Mouse (Mus musculus) embryonic facial prominence, embryonic 10.5 days (tissue): Measurements from ENCODE around the gene Smyd1. TPM values are rescaled to one million over a fixed set of nuclear protein-coding genes. Genes with fewer than 3 reads are reported as not detected.

ENCODE experiments used
- DNase-seq: peaks from one replicate; pipeline ENCODE4 v3.0.0-alpha.2; 2017; ENCODE audit warnings: low spot score
- H3K27ac ChIP-seq: fragments of 300-500 bp; sonication (generic); replicated peaks from 2 replicates; pipeline ENCODE4 v1.5.1; 2016; ENCODE audit warnings: mild to moderate bottlenecking
- H3K27me3 ChIP-seq: fragments of 300-500 bp; sonication (generic); replicated peaks from 2 replicates; pipeline ENCODE4 v1.6.1; 2016; ENCODE audit warnings: low read depth, mild to moderate bottlenecking; ENCODE audit not compliant: poor library complexity, severe bottlenecking
- H3K36me3 ChIP-seq: fragments of 300-500 bp; sonication (generic); replicated peaks from 2 replicates; pipeline ENCODE4 v1.6.1; 2016; ENCODE audit warnings: mild to moderate bottlenecking, moderate library complexity
- H3K4me1 ChIP-seq: fragments of 300-500 bp; sonication (generic); 2 replicates; pipeline ENCODE4 v1.6.1; 2016
- H3K4me3 ChIP-seq: fragments of 300-500 bp; sonication (generic); 2 replicates; pipeline ENCODE4 v1.5.1; 2016; ENCODE audit warnings: mild to moderate bottlenecking, moderate library complexity
- H3K9me3 ChIP-seq: fragments of 300-500 bp; sonication (generic); 2 replicates; pipeline ENCODE4 v1.6.1; 2016; ENCODE audit warnings: mild to moderate bottlenecking
- WGBS: fragments of 180-500 bp; shearing (Covaris S2); methylation state at CpG from one replicate; pipeline ENCODE4 v1.1.7; 2016; 5-methylcytosine and 5-hydroxymethylcytosine counted together
- polyA plus RNA-seq: library from polyadenylated mRNA; unstranded; fragments of >200 nt; fragmentation: Nextera tagmentation; extraction: Ambion mirVana; gene quantifications from 2 replicates; pipeline ENCODE4 v1.2.1, GENCODE M21; 2016

Smyd1 gene
- polyA plus RNA-seq, 1 experiment from 2014 or later = 0.25 TPM

- H3K9me3 ChIP-seq = no peaks in the 10 kb centered on the region
- no peaks in the 10 kb centered on the region; the same call in 1 of the 2 replicates for H3K4me1 ChIP-seq
- H3K27ac ChIP-seq = no peak overlapping the region
- no peak overlapping the region for H3K4me3 ChIP-seq
- no peaks in the 10 kb centered on the region for H3K27me3 ChIP-seq
- no peaks in the 10 kb centered on the region for H3K36me3 ChIP-seq
- no peak for DNase-seq
- WGBS = 93% methylated on average over 3 of the region's 3 CpGs
These were observed 109.6 kb downstream of the Smyd1 start for GRCm38 (mm10) chr6:71212471-71212870.

- Histone ChIP-seq H3K27me3 (no peaks in the 10 kb centered on the region), H3K4me3 (no peak overlapping the region), H3K27ac (no peak overlapping the region), H3K4me1 (no peaks in the 10 kb centered on the region; the same call in 1 of the 2 replicates), H3K9me3 (no peaks in the 10 kb centered on the region), H3K36me3 (no peaks in the 10 kb centered on the region)
- no peak for DNase-seq
- WGBS = 71% methylated on average over 7 of the region's 7 CpGs
These were observed 110.1 kb downstream of the Smyd1 start for GRCm38 (mm10) chr6:71211917-71212316.

- no peaks in the 10 kb centered on the region for H3K36me3 ChIP-seq
- no peak overlapping the region for H3K27ac ChIP-seq
- no peaks in the 10 kb centered on the region for H3K9me3 ChIP-seq
- DNase-seq = no peak
- H3K4me3 ChIP-seq = no peak overlapping the region
- 83% methylated on average over 2 of the region's 2 CpGs for WGBS
- no peaks in the 10 kb centered on the region; the same call in 1 of the 2 replicates for H3K4me1 ChIP-seq
- H3K27me3 ChIP-seq = no peaks in the 10 kb centered on the region
These were observed 113.3 kb downstream of the Smyd1 start for GRCm38 (mm10) chr6:71208691-71209090.

GRCm38 (mm10) chr6:71204166-71204565, 117.9 kb downstream of the Smyd1 start:
- 94% methylated on average over 8 of the region's 8 CpGs for WGBS
- H3K27ac ChIP-seq = no peak overlapping the region

GRCm38 (mm10) chr6:71203674-71204073, 118.4 kb downstream of the Smyd1 start:
- DNase-seq = no peak
- 75% methylated on average over 5 of the region's 5 CpGs for WGBS

More at GRCm38 (mm10) chr6:71204166-71204565, 117.9 kb downstream of the Smyd1 start:
- no peaks in the 10 kb centered on the region for H3K27me3 ChIP-seq
- no peak for DNase-seq
- no peaks in the 10 kb centered on the region for H3K9me3 ChIP-seq
- no peaks in the 10 kb centered on the region for H3K36me3 ChIP-seq
- 0 out of 2 replicates have a peak, but pooled peaks cover 5% of the 10 kb centered on the region for H3K4me1 ChIP-seq
- no peak overlapping the region for H3K4me3 ChIP-seq

GRCm38 (mm10) chr6:71201925-71202324, 120.1 kb downstream of the Smyd1 start:
- Histone ChIP-seq H3K27me3 (no peaks in the 10 kb centered on the region), H3K36me3 (no peaks in the 10 kb centered on the region), H3K4me1 (0 out of 2 replicates have a peak, but pooled peaks cover 5% of the 10 kb centered on the region), H3K4me3 (no peak overlapping the region), H3K27ac (no peak overlapping the region), H3K9me3 (no peaks in the 10 kb centered on the region)
- 63% methylated on average over 5 of the region's 5 CpGs for WGBS
- DNase-seq = no peak

More at GRCm38 (mm10) chr6:71203674-71204073, 118.4 kb downstream of the Smyd1 start:
- Histone ChIP-seq H3K9me3 (no peaks in the 10 kb centered on the region), H3K4me1 (0 out of 2 replicates have a peak, but pooled peaks cover 5% of the 10 kb centered on the region), H3K27ac (no peak overlapping the region), H3K27me3 (no peaks in the 10 kb centered on the region), H3K4me3 (no peak overlapping the region), H3K36me3 (no peaks in the 10 kb centered on the region)

GRCm38 (mm10) chr6:71199612-71200011, 122.4 kb downstream of the Smyd1 start, which contains the start of gene Fabp1:
Gene Fabp1, plus strand, starts transcription at chr6:71199827.
- 89% methylated on average over 4 of the region's 4 CpGs for WGBS
- Histone ChIP-seq H3K9me3 (no peaks in the 10 kb centered on the region), H3K4me1 (0 out of 2 replicates have a peak, but pooled peaks cover 5% of the 10 kb centered on the region), H3K27ac (no peak within 1 kb of the TSS), H3K4me3 (no peak within 1 kb of the TSS), H3K36me3 (no peaks in the 10 kb centered on the region), H3K27me3 (no peaks in the 10 kb centered on the region)
- no peak for DNase-seq

- no peaks in the 10 kb centered on the region for H3K9me3 ChIP-seq
- H3K36me3 ChIP-seq = no peaks in the 10 kb centered on the region
- 0 out of 2 replicates have a peak, but pooled peaks cover 5% of the 10 kb centered on the region for H3K4me1 ChIP-seq
- no peaks in the 10 kb centered on the region for H3K27me3 ChIP-seq
- WGBS = 85% methylated on average over 13 of the region's 13 CpGs
- no peak overlapping the region for H3K27ac ChIP-seq
- H3K4me3 ChIP-seq = no peak overlapping the region
- no peak for DNase-seq
These were observed 124.1 kb downstream of the Smyd1 start for GRCm38 (mm10) chr6:71197636-71198535.

- Histone ChIP-seq H3K27me3 (no peaks in the 10 kb centered on the region), H3K27ac (no peak overlapping the region), H3K36me3 (no peaks in the 10 kb centered on the region), H3K9me3 (no peaks in the 10 kb centered on the region), H3K4me1 (no peaks in the 10 kb centered on the region), H3K4me3 (no peak overlapping the region)
- no peak for DNase-seq
These were observed 125.9 kb downstream of the Smyd1 start for GRCm38 (mm10) chr6:71196107-71196506.

GRCm38 (mm10) chr6:71193151-71193740, 128.8 kb downstream of the Smyd1 start:
- Histone ChIP-seq H3K4me3 (no peak overlapping the region), H3K9me3 (no peaks in the 10 kb centered on the region), H3K27me3 (no peaks in the 10 kb centered on the region), H3K27ac (no peak overlapping the region), H3K36me3 (no peaks in the 10 kb centered on the region), H3K4me1 (no peaks in the 10 kb centered on the region)
- no peak for DNase-seq
- WGBS = 82% methylated on average over 6 of the region's 6 CpGs

- no peak overlapping the region for H3K27ac ChIP-seq
- no peaks in the 10 kb centered on the region for H3K27me3 ChIP-seq
- H3K9me3 ChIP-seq = no peaks in the 10 kb centered on the region
- no peak overlapping the region for H3K4me3 ChIP-seq
- H3K4me1 ChIP-seq = no peaks in the 10 kb centered on the region
- DNase-seq = no peak
- no peaks in the 10 kb centered on the region for H3K36me3 ChIP-seq
- 86% methylated on average over 2 of the region's 2 CpGs for WGBS
These were observed 131.5 kb downstream of the Smyd1 start for GRCm38 (mm10) chr6:71190501-71190900.

- Histone ChIP-seq H3K27ac (no peak overlapping the region), H3K27me3 (no peaks in the 10 kb centered on the region), H3K4me1 (no peaks in the 10 kb centered on the region), H3K4me3 (no peak overlapping the region), H3K9me3 (no peaks in the 10 kb centered on the region), H3K36me3 (no peaks in the 10 kb centered on the region)
- 76% methylated on average over 1 of the region's 1 CpGs for WGBS
- DNase-seq = no peak
These were observed 132.5 kb downstream of the Smyd1 start for GRCm38 (mm10) chr6:71189578-71189977.
